Mouse (Mus musculus) kidney, postnatal 0 days (tissue): ENCODE data around the gene Slc6a21. TPM values are rescaled to one million over a fixed set of nuclear protein-coding genes. Genes with fewer than 3 reads are reported as not detected.
A peak's percentile ranks its signal among the peaks of the same experiment; 100 is the strongest.

Experiments
- ATAC-seq: fragments of 200-750 bp; cut with Nextera tagmentation; replicated peaks from 2 replicates; pipeline ENCODE4 v1.8.0; 2017; ENCODE audit warnings: low read depth, moderate number of reproducible peaks, moderate TSS enrichment, moderate library complexity; ENCODE audit not compliant: low FRiP score
- DNase-seq: peaks from one replicate; pipeline ENCODE4 v3.0.0-alpha.2; 2016; ENCODE audit warnings: low spot score
- H3K27ac ChIP-seq: fragments of 300-500 bp; sonication (generic); 2 replicates; pipeline ENCODE4 v1.5.1; 2014; ENCODE audit warnings: mild to moderate bottlenecking
- H3K27me3 ChIP-seq: fragments of 300-500 bp; sonication (generic); 2 replicates; pipeline ENCODE4 v1.6.1; 2014; ENCODE audit warnings: low read length, mixed read lengths; ENCODE audit not compliant: insufficient read depth
- H3K36me3 ChIP-seq: fragments of 300-500 bp; sonication (generic); 2 replicates; pipeline ENCODE4 v1.6.1; 2014; ENCODE audit warnings: low read length, mixed read lengths; ENCODE audit not compliant: insufficient read depth
- H3K4me1 ChIP-seq: fragments of 300-500 bp; sonication (generic); replicated peaks from 2 replicates; pipeline ENCODE4 v1.6.1; 2014; ENCODE audit warnings: antibody characterized with exemption, low read length, mixed read lengths; ENCODE audit not compliant: insufficient read depth
- H3K4me2 ChIP-seq: fragments of 300-500 bp; sonication (generic); 2 replicates; pipeline ENCODE4 v1.6.1; 2014; ENCODE audit warnings: mild to moderate bottlenecking, low read length, moderate library complexity, mixed read lengths
- H3K4me3 ChIP-seq: fragments of 300-500 bp; sonication (generic); replicated peaks from 2 replicates; pipeline ENCODE4 v1.5.1; 2014; ENCODE audit warnings: low read depth, low read length
- H3K9ac ChIP-seq: fragments of 300-500 bp; sonication (generic); 2 replicates; pipeline ENCODE4 v1.6.1; 2014; ENCODE audit warnings: low read depth, low read length
- H3K9me3 ChIP-seq: fragments of 300-500 bp; sonication (generic); replicated peaks from 2 replicates; pipeline ENCODE4 v1.6.1; 2016; ENCODE audit warnings: low read length, inconsistent platforms, mixed read lengths
- CTCF ChIP-seq: IDR thresholded peaks from 2 replicates; pipeline ENCODE4 v1.5.1; 2016; ENCODE audit warnings: antibody characterized with exemption, low read depth, mild to moderate bottlenecking, moderate library complexity
- WGBS: fragments of 180-500 bp; shearing (Covaris S2); extraction: QIAGEN DNeasy Blood & Tissue Kit; methylation state at CpG from one replicate; pipeline ENCODE4 v1.1.7; 2014; 5-methylcytosine and 5-hydroxymethylcytosine counted together
- polyA plus RNA-seq: library from polyadenylated mRNA; unstranded; fragments of >200 nt; fragmentation: Nextera tagmentation; extraction: Ambion mirVana; gene quantifications from 2 replicates; pipeline ENCODE4 v1.2.1, GENCODE M21; 2015

The Slc6a21 gene
- polyA plus RNA-seq, 1 experiment from 2014 or later: not detected

DNA sequence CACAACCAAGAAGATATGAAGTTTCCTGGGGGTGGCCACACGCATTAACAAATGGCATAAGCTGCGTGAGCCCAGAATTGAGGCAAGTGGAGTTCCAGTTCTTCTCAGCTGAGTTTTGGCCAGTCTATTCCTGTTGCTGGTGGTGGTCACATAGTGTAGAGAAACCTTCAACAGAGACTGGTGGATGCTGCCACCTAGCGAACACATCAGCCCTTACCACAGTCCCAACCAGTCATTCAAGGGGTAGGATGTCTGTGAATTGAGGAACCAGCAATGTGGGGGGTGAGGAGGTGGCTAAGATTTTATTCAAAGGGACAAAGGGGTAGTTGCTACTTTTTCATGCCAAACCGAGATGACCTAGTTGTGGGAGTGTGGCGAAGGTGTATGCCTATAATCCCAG, 22.4 kb downstream of the Slc6a21 start:
- H3K36me3 ChIP-seq: peaks cover 7% of the 10 kb centered on the region; the same call in 1 of the 2 replicates
- H3K9ac ChIP-seq: 0 out of 2 replicates have a peak overlapping the region, but pooled peaks have one; percentile 13
- H3K27ac ChIP-seq: no peak overlapping the region
- H3K4me3 ChIP-seq: no peak overlapping the region
- WGBS: 12% methylated on average over 5 of the region's 5 CpGs
- H3K4me1 ChIP-seq: no peaks in the 10 kb centered on the region; the same call in 1 of the 2 replicates
- H3K4me2 ChIP-seq: no peak overlapping the region
- no peaks in the 10 kb centered on the region for H3K9me3 ChIP-seq
- DNase-seq: peak; percentile 87
- no peaks in the 10 kb centered on the region for H3K27me3 ChIP-seq
- ATAC-seq: peak; percentile 84
- peak; percentile 89 for TF ChIP-seq CTCF

DNA sequence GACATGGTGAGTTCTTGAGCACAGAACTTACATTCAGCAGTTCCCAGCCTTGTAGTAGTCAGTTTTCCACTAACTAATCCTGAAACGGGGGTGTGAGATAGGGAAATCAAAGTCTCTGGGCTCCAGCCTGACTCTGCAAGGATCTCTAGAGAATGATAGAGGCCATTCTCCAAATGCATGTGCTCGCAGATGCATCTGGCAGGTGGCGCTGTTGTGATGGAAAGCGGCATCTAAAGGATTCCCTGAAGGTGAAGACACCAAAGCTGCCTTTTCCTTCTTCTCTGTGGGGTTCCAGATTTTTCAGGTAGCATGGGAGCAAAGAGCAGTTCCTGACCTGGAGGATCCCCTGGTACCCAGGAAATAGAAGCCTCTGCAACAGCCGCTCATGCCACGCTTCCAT, 23.0 kb downstream of the Slc6a21 start:
- WGBS: 12% methylated on average over 6 of the region's 6 CpGs
- no peak for ATAC-seq

GRCm38 (mm10) chr7:45302626-45303025, 25.3 kb downstream of the Slc6a21 start:
- Histone ChIP-seq H3K4me3 (no peak overlapping the region), H3K27me3 (no peaks in the 10 kb centered on the region), H3K4me2 (no peak overlapping the region), H3K36me3 (peaks cover 7% of the 10 kb centered on the region; the same call in 1 of the 2 replicates), H3K4me1 (no peaks in the 10 kb centered on the region; the same call in 1 of the 2 replicates), H3K9ac (no peak overlapping the region), H3K9me3 (no peaks in the 10 kb centered on the region), H3K27ac (no peak overlapping the region)
- 75% methylated on average over 8 of the region's 8 CpGs for WGBS
- ATAC-seq (no peak), DNase-seq (no peak)
- TF ChIP-seq CTCF: no peak

More for the DNA sequence above, 23.0 kb downstream of the Slc6a21 start:
- Histone ChIP-seq H3K9ac (no peak overlapping the region), H3K9me3 (no peaks in the 10 kb centered on the region), H3K4me2 (no peak overlapping the region), H3K36me3 (peaks cover 7% of the 10 kb centered on the region; the same call in 1 of the 2 replicates), H3K27ac (no peak overlapping the region), H3K4me1 (no peaks in the 10 kb centered on the region; the same call in 1 of the 2 replicates), H3K4me3 (no peak overlapping the region), H3K27me3 (no peaks in the 10 kb centered on the region)
- DNase-seq: peak; percentile 70
- peak; percentile 72 for TF ChIP-seq CTCF

DNA sequence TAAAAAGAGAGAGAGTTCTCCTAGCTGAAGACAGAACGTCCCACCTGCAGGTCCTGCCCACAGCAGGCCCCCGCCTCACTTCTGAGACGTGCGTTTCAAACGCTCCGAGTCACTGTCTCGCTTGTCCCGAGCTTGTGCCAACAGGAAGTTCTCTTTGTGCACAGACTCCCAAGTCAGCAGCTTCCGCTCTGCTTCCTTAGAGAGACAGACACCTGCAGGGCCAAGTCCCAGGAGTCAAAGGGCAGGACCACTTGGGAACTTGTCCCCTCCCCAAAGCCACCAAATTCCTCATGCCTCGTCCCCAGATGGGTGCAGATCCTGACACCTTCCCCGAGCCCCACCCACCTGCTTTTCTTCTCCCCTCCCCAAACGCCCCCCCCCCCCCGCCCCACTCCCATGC, 27.6 kb downstream of the Slc6a21 start:
- 24% methylated on average over 12 of the region's 13 CpGs for WGBS
- DNase-seq: no peak
- peaks cover 10% of the 10 kb centered on the region; the same call in 1 of the 2 replicates for H3K36me3 ChIP-seq
- no peaks in the 10 kb centered on the region; the same call in 1 of the 2 replicates for H3K4me1 ChIP-seq
- H3K27me3 ChIP-seq: no peaks in the 10 kb centered on the region
- H3K4me2 ChIP-seq: peak overlapping the region; percentile 28
- TF ChIP-seq CTCF: no peak
- peak; percentile 33 for ATAC-seq
- H3K4me3 ChIP-seq: no peak overlapping the region
- H3K9me3 ChIP-seq: no peaks in the 10 kb centered on the region
- H3K27ac ChIP-seq: no peak overlapping the region
- no peak overlapping the region for H3K9ac ChIP-seq

GRCm38 (mm10) chr7:45305275-45305674, 28.0 kb downstream of the Slc6a21 start:
- peak; percentile 89 for TF ChIP-seq CTCF
- peak overlapping the region; percentile 28 for H3K4me2 ChIP-seq

DNA sequence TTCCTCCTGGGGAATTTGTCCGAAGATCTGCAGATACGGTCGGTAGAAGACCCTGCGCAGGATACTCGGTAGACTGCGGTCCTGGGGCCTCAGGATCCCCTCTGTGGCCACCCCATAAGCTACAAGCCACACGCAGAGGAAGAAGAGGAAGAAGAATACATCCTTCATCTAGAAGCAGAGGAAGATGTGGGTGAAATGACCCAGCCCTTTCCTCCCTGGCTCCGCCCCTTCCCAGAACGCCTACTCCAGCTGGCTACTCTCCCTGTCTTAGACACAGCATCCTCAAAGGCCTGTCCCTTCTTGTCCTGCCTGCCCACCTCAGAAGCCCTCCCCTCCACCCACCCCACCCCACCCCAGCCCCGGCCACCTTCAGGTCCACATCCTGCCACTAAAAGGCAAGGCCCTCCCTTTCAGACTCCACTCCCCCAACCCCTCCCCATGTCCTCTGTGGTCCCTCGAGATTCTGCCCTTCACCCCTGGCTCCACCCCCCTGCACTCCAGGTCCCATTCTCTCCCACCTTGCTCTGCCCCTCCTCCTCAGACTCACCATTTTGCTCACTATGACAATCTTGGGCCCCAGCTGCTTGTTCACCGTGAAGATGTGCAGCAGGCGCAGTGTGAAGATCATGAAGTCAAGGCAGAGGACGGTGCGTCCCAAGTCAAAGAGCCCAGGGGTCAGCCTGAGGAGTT, 31.4 kb downstream of the Slc6a21 start:
- WGBS: 66% methylated on average over 15 of the region's 15 CpGs
- Histone ChIP-seq H3K36me3 (0 out of 2 replicates have a peak, but pooled peaks cover 3% of the 10 kb centered on the region), H3K4me3 (no peak overlapping the region), H3K9ac (no peak overlapping the region), H3K4me2 (no peak overlapping the region), H3K9me3 (no peaks in the 10 kb centered on the region), H3K27ac (no peak overlapping the region), H3K4me1 (no peaks in the 10 kb centered on the region; the same call in 1 of the 2 replicates), H3K27me3 (no peaks in the 10 kb centered on the region)
- no peak for TF ChIP-seq CTCF
- ATAC-seq: no peak
- DNase-seq: no peak

More at GRCm38 (mm10) chr7:45305275-45305674, 28.0 kb downstream of the Slc6a21 start:
- Histone ChIP-seq H3K27me3 (no peaks in the 10 kb centered on the region), H3K4me1 (no peaks in the 10 kb centered on the region; the same call in 1 of the 2 replicates), H3K9ac (no peak overlapping the region), H3K4me3 (no peak overlapping the region), H3K36me3 (peaks cover 10% of the 10 kb centered on the region; the same call in 1 of the 2 replicates), H3K9me3 (no peaks in the 10 kb centered on the region), H3K27ac (no peak overlapping the region)
- peak; percentile 68 for ATAC-seq
- DNase-seq: peak; percentile 80
- WGBS: 13% methylated on average over 17 of the region's 17 CpGs
